Mouse (Mus musculus) left cerebral cortex, postnatal 36 days (tissue): ENCODE data around the gene AA467197. TPM values are rescaled to one million over a fixed set of nuclear protein-coding genes. Genes with fewer than 3 reads are reported as not detected.
A peak's percentile ranks its signal among the peaks of the same experiment; 100 is the strongest.

Source experiments
- DNase-seq, 2 experiments: peaks; one replicate each; pipeline ENCODE4 v3.0.0; 2021 to 2022; ENCODE audit warnings: low spot score in 2 of 2, mixed read lengths in 1 of 2
- intact Hi-C: fragments of 180-260 bp; cut with DNase I; formaldehyde crosslinking; loops from one replicate; pipeline ENCODE4 v1.15.1; 2025
- total RNA-seq, 2 experiments: library from RNA; stranded (reverse); gene quantifications; 2 replicates each; pipeline ENCODE4 v1.2.3; 2021

Gene AA467197
- total RNA-seq, 2 experiments from 2014 or later = 0.79 TPM; not detected in 1

GRCm38 (mm10) chr2:122631226-122631801 lies 5.5 kb upstream of the AA467197 start:
- intact Hi-C loops = loop anchor here (10.0 kb wide), 1 partner anchor 123 kb away; no protein-coding TSS in a partner anchor
- DNase-seq = peak in 1 of 2 experiments; percentile 39

GRCm38 (mm10) chr2:122637526-122637997 lies 776 bp downstream of the AA467197 start:
- peak; percentile 48 to 50 for DNase-seq
- intact Hi-C loops = loop anchor here (10.0 kb wide), 1 partner anchor 117 kb away; no protein-coding TSS in a partner anchor

- intact Hi-C loops = loop anchor here (10.0 kb wide), 1 partner anchor 117 kb away; no protein-coding TSS in a partner anchor
- DNase-seq = no peak
Observed at GRCm38 (mm10) chr2:122638029-122638428, 1.2 kb downstream of the AA467197 start.

- intact Hi-C loops = loop anchor here (10.0 kb wide), 1 partner anchor 116 kb away; no protein-coding TSS in a partner anchor
- no peak for DNase-seq
Observed at GRCm38 (mm10) chr2:122638673-122639072, 1.9 kb downstream of the AA467197 start.

GRCm38 (mm10) chr2:122652096-122653084 lies 15.6 kb downstream of the AA467197 start:
- DNase-seq = no peak
- intact Hi-C loops = no loop called here

- DNase-seq = no peak
- intact Hi-C loops = no loop called here
Observed at GRCm38 (mm10) chr2:122656052-122656451, 19.3 kb downstream of the AA467197 start.

GRCm38 (mm10) chr2:122656767-122657166 lies 20.0 kb downstream of the AA467197 start:
- intact Hi-C loops = no loop called here
- no peak for DNase-seq

GRCm38 (mm10) chr2:122657707-122658524 lies 21.1 kb downstream of the AA467197 start:
- intact Hi-C loops = no loop called here
- no peak for DNase-seq

GRCm38 (mm10) chr2:122659825-122660224 lies 23.0 kb downstream of the AA467197 start:
- DNase-seq = no peak
- intact Hi-C loops = loop anchor here (10.0 kb wide), 1 partner anchor 95 kb away; no protein-coding TSS in a partner anchor

- no peak for DNase-seq
- intact Hi-C loops = loop anchor here (10.0 kb wide), 1 partner anchor 89 kb away; no protein-coding TSS in a partner anchor
Observed at GRCm38 (mm10) chr2:122665253-122665972, 28.6 kb downstream of the AA467197 start.

- intact Hi-C loops = loop anchor here (10.0 kb wide), 1 partner anchor 89 kb away; no protein-coding TSS in a partner anchor
- peak in 1 of 2 experiments; percentile 19 for DNase-seq
Observed at GRCm38 (mm10) chr2:122665973-122666875, 29.4 kb downstream of the AA467197 start.

- intact Hi-C loops = loop anchor here (10.0 kb wide), 1 partner anchor 87 kb away; no protein-coding TSS in a partner anchor
- peak in 1 of 2 experiments; percentile 32 for DNase-seq
Observed at GRCm38 (mm10) chr2:122667856-122668255, 31.1 kb downstream of the AA467197 start.

GRCm38 (mm10) chr2:122671714-122672113 lies 34.9 kb downstream of the AA467197 start:
- DNase-seq = peak in 1 of 2 experiments; percentile 0
- intact Hi-C loops = no loop called here

GRCm38 (mm10) chr2:122672841-122673240 lies 36.1 kb downstream of the AA467197 start:
- intact Hi-C loops = no loop called here

GRCm38 (mm10) chr2:122675126-122675525 lies 38.3 kb downstream of the AA467197 start:
- intact Hi-C loops = no loop called here
- DNase-seq = peak in 1 of 2 experiments; percentile 0

More at GRCm38 (mm10) chr2:122672841-122673240, 36.1 kb downstream of the AA467197 start:
- peak in 1 of 2 experiments; percentile 1 for DNase-seq

GRCm38 (mm10) chr2:122681379-122682137 lies 44.8 kb downstream of the AA467197 start:
- peak in 1 of 2 experiments; percentile 2 for DNase-seq
- intact Hi-C loops = no loop called here

GRCm38 (mm10) chr2:122682520-122682919 lies 45.7 kb downstream of the AA467197 start:
- intact Hi-C loops = no loop called here
- DNase-seq = no peak
